Mouse (Mus musculus): ENCODE results near the gene Psmb5. TPM values are rescaled to one million over a fixed set of nuclear protein-coding genes. Genes with fewer than 3 reads are reported as not detected.

Psmb5 gene
- polyA plus RNA-seq, 1 experiment, result 87.4 TPM

GRCm38 (mm10) chr14:54603686-54604085 lies 14.1 kb downstream of the Psmb5 start:
- Histone ChIP-seq H3K27me3 (ENCODE audit: control insufficient read depth, insufficient read depth, low read length) (no peaks in the 10 kb centered on the region), H3K4me3 (ENCODE audit: control insufficient read depth, low read depth, low read length) (peak overlapping the region; percentile 88), H3K4me1 (ENCODE audit: control insufficient read depth, insufficient read depth, low read length) (peaks cover 5% of the 10 kb centered on the region), H3K36me3 (ENCODE audit: control insufficient read depth, insufficient read depth, low read length) (no peaks in the 10 kb centered on the region), H3K27ac (ENCODE audit: control insufficient read depth, insufficient read depth, low read depth, low read length) (peak overlapping the region; percentile 97)
- no peak for TF ChIP-seq POLR2A (IDR thresholded peaks at IDR 0.05; ENCODE audit: control insufficient read depth, low read depth, low read length)
- no peak for TF ChIP-seq CTCF (IDR thresholded peaks at IDR 0.05; ENCODE audit: control insufficient read depth, insufficient read depth, insufficient replicate concordance, low read depth, low read length)

GRCm38 (mm10) chr14:54603038-54603654 lies 14.7 kb downstream of the Psmb5 start:
- peaks cover 5% of the 10 kb centered on the region for H3K4me1 ChIP-seq (ENCODE audit: control insufficient read depth, insufficient read depth, low read length)
- peak; percentile 68; the same call in 1 of the 2 replicates for TF ChIP-seq POLR2A (IDR thresholded peaks at IDR 0.05; ENCODE audit: control insufficient read depth, low read depth, low read length)
- TF ChIP-seq CTCF (IDR thresholded peaks at IDR 0.05; ENCODE audit: control insufficient read depth, insufficient read depth, insufficient replicate concordance, low read depth, low read length), result no peak
- H3K27me3 ChIP-seq (ENCODE audit: control insufficient read depth, insufficient read depth, low read length), result no peaks in the 10 kb centered on the region
- peak overlapping the region; percentile 88 for H3K4me3 ChIP-seq (ENCODE audit: control insufficient read depth, low read depth, low read length)
- H3K27ac ChIP-seq (ENCODE audit: control insufficient read depth, insufficient read depth, low read depth, low read length), result peak overlapping the region; percentile 97
- H3K36me3 ChIP-seq (ENCODE audit: control insufficient read depth, insufficient read depth, low read length), result no peaks in the 10 kb centered on the region

GRCm38 (mm10) chr14:54602613-54603012 lies 15.2 kb downstream of the Psmb5 start:
- Histone ChIP-seq H3K4me1 (ENCODE audit: control insufficient read depth, insufficient read depth, low read length) (peaks cover 5% of the 10 kb centered on the region), H3K36me3 (ENCODE audit: control insufficient read depth, insufficient read depth, low read length) (no peaks in the 10 kb centered on the region), H3K27me3 (ENCODE audit: control insufficient read depth, insufficient read depth, low read length) (no peaks in the 10 kb centered on the region), H3K27ac (ENCODE audit: control insufficient read depth, insufficient read depth, low read depth, low read length) (peak overlapping the region; percentile 90; the same call in 1 of the 2 replicates), H3K4me3 (ENCODE audit: control insufficient read depth, low read depth, low read length) (no peak overlapping the region)
- TF ChIP-seq POLR2A (IDR thresholded peaks at IDR 0.05; ENCODE audit: control insufficient read depth, low read depth, low read length) (no peak), CTCF (IDR thresholded peaks at IDR 0.05; ENCODE audit: control insufficient read depth, insufficient read depth, insufficient replicate concordance, low read depth, low read length) (no peak)

GRCm38 (mm10) chr14:54601601-54602000 lies 16.2 kb downstream of the Psmb5 start:
- Histone ChIP-seq H3K4me1 (ENCODE audit: control insufficient read depth, insufficient read depth, low read length) (peaks cover 5% of the 10 kb centered on the region), H3K4me3 (ENCODE audit: control insufficient read depth, low read depth, low read length) (no peak overlapping the region), H3K27me3 (ENCODE audit: control insufficient read depth, insufficient read depth, low read length) (no peaks in the 10 kb centered on the region), H3K27ac (ENCODE audit: control insufficient read depth, insufficient read depth, low read depth, low read length) (no peak overlapping the region), H3K36me3 (ENCODE audit: control insufficient read depth, insufficient read depth, low read length) (no peaks in the 10 kb centered on the region)
- TF ChIP-seq CTCF (IDR thresholded peaks at IDR 0.05; ENCODE audit: control insufficient read depth, insufficient read depth, insufficient replicate concordance, low read depth, low read length), result no peak

GRCm38 (mm10) chr14:54597084-54597483 lies 20.7 kb downstream of the Psmb5 start:
- H3K27me3 ChIP-seq (ENCODE audit: control insufficient read depth, insufficient read depth, low read length), result no peaks in the 10 kb centered on the region
- no peaks in the 10 kb centered on the region for H3K36me3 ChIP-seq (ENCODE audit: control insufficient read depth, insufficient read depth, low read length)
- H3K27ac ChIP-seq (ENCODE audit: control insufficient read depth, insufficient read depth, low read depth, low read length), result no peak overlapping the region
- TF ChIP-seq CTCF (IDR thresholded peaks at IDR 0.05; ENCODE audit: control insufficient read depth, insufficient read depth, insufficient replicate concordance, low read depth, low read length) (peak; percentile 84; the same call in 1 of the 2 replicates), POLR2A (IDR thresholded peaks at IDR 0.05; ENCODE audit: control insufficient read depth, low read depth, low read length) (no peak)
- H3K4me3 ChIP-seq (ENCODE audit: control insufficient read depth, low read depth, low read length), result no peak overlapping the region
- H3K4me1 ChIP-seq (ENCODE audit: control insufficient read depth, insufficient read depth, low read length), result peaks cover 11% of the 10 kb centered on the region

GRCm38 (mm10) chr14:54594631-54595414 lies 23.0 kb downstream of the Psmb5 start:
- Histone ChIP-seq H3K4me3 (ENCODE audit: control insufficient read depth, low read depth, low read length) (peak overlapping the region; percentile 62), H3K36me3 (ENCODE audit: control insufficient read depth, insufficient read depth, low read length) (no peaks in the 10 kb centered on the region), H3K4me1 (ENCODE audit: control insufficient read depth, insufficient read depth, low read length) (peaks cover 11% of the 10 kb centered on the region), H3K27ac (ENCODE audit: control insufficient read depth, insufficient read depth, low read depth, low read length) (peak overlapping the region; percentile 56), H3K27me3 (ENCODE audit: control insufficient read depth, insufficient read depth, low read length) (no peaks in the 10 kb centered on the region)
- TF ChIP-seq POLR2A (IDR thresholded peaks at IDR 0.05; ENCODE audit: control insufficient read depth, low read depth, low read length) (no peak), CTCF (IDR thresholded peaks at IDR 0.05; ENCODE audit: control insufficient read depth, insufficient read depth, insufficient replicate concordance, low read depth, low read length) (no peak)

- peaks cover 11% of the 10 kb centered on the region for H3K4me1 ChIP-seq (ENCODE audit: control insufficient read depth, insufficient read depth, low read length)
- no peaks in the 10 kb centered on the region for H3K36me3 ChIP-seq (ENCODE audit: control insufficient read depth, insufficient read depth, low read length)
- TF ChIP-seq POLR2A (IDR thresholded peaks at IDR 0.05; ENCODE audit: control insufficient read depth, low read depth, low read length), result no peak
- peak; percentile 66; the same call in 1 of the 2 replicates for TF ChIP-seq CTCF (IDR thresholded peaks at IDR 0.05; ENCODE audit: control insufficient read depth, insufficient read depth, insufficient replicate concordance, low read depth, low read length)
- H3K4me3 ChIP-seq (ENCODE audit: control insufficient read depth, low read depth, low read length), result no peak overlapping the region; the same call in 1 of the 2 replicates
- H3K27ac ChIP-seq (ENCODE audit: control insufficient read depth, insufficient read depth, low read depth, low read length), result peak overlapping the region; percentile 56; the same call in 1 of the 2 replicates
- no peaks in the 10 kb centered on the region for H3K27me3 ChIP-seq (ENCODE audit: control insufficient read depth, insufficient read depth, low read length)
Observed at GRCm38 (mm10) chr14:54594055-54594454, 23.8 kb downstream of the Psmb5 start.

Measured in testis, adult 2 months (tissue).